Mouse (Mus musculus) heart, embryonic 16.5 days (tissue): ENCODE measurements around the gene Gm10647. TPM values are rescaled to one million over a fixed set of nuclear protein-coding genes. Genes with fewer than 3 reads are reported as not detected.
"Not testable (repeated sequence)": the region's sequence is repeated elsewhere in the genome, so short reads cannot be mapped to it uniquely, and the experiment has no call there.

Experiments
- ATAC-seq: fragments of 200-750 bp; cut with Nextera tagmentation; replicated peaks from 2 replicates; pipeline ENCODE4 v1.8.0; 2017; ENCODE audit warnings: moderate number of reproducible peaks; ENCODE audit not compliant: insufficient read depth, low FRiP score; ENCODE audit errors: extremely low read depth
- H3K27ac ChIP-seq: fragments of 300-500 bp; sonication (generic); 2 replicates; pipeline ENCODE4 v1.5.1; 2014; ENCODE audit warnings: mild to moderate bottlenecking, low read length, control low read depth, moderate library complexity
- H3K27me3 ChIP-seq: fragments of 300-500 bp; sonication (generic); 2 replicates; pipeline ENCODE4 v1.6.1; 2014; ENCODE audit warnings: low read length, mixed read lengths; ENCODE audit not compliant: control insufficient read depth, insufficient read depth
- H3K36me3 ChIP-seq: fragments of 300-500 bp; sonication (generic); 2 replicates; pipeline ENCODE4 v1.6.1; 2014; ENCODE audit not compliant: control insufficient read depth, insufficient read depth
- H3K4me1 ChIP-seq: fragments of 300-500 bp; sonication (generic); 2 replicates; pipeline ENCODE4 v1.6.1; 2014; ENCODE audit warnings: low read length, mixed read lengths; ENCODE audit not compliant: control insufficient read depth, insufficient read depth
- H3K4me2 ChIP-seq: fragments of 300-500 bp; sonication (generic); 2 replicates; pipeline ENCODE4 v1.6.1; 2014; ENCODE audit warnings: low read depth, mild to moderate bottlenecking, control low read depth, low read length
- H3K4me3 ChIP-seq: fragments of 300-500 bp; sonication (generic); 2 replicates; pipeline ENCODE4 v1.5.1; 2014; ENCODE audit warnings: mild to moderate bottlenecking, control low read depth, low read length
- H3K9ac ChIP-seq: fragments of 300-500 bp; sonication (generic); 2 replicates; pipeline ENCODE4 v1.6.1; 2014; ENCODE audit warnings: low read length, control low read depth
- H3K9me3 ChIP-seq: fragments of 300-500 bp; sonication (generic); replicated peaks from 2 replicates; pipeline ENCODE4 v1.6.1; 2016; ENCODE audit warnings: low read length; ENCODE audit not compliant: control insufficient read depth
- WGBS: fragments of 180-500 bp; shearing (Covaris S2); extraction: QIAGEN DNeasy Blood & Tissue Kit; methylation state at CpG from one replicate; pipeline ENCODE4 v1.1.7; 2014; 5-methylcytosine and 5-hydroxymethylcytosine counted together
- polyA plus RNA-seq: library from polyadenylated mRNA; unstranded; fragments of >200 nt; fragmentation: Nextera tagmentation; extraction: Ambion mirVana; gene quantifications from 2 replicates; pipeline ENCODE4 v1.2.1, GENCODE M21; 2015

Gene Gm10647
- 0.41 and 0.89 TPM in 2 replicates for polyA plus RNA-seq

DNA sequence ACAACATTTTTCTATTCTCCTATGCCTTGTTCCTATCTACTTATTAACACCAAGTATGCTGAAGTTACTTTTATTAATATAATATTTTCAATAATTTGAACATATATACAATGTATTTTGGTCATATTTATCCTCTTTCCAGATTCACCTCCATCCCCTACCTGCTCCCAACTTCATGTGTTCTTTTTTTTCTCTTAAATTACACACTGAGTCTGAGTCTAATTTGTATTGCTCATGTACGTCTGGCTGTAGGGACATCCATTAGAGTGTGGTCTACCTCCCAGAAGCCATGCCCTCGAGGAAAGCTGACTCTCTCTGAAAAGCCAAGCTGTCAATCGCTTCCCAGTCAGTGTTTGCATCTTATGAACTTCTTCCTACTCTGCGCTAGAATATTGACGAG lies at the start of gene Gm10647:
TSS of gene Gm10647 (plus strand) at position 301 of the 400 bp plus-strand sequence.
- H3K4me2 ChIP-seq: peak within 1 kb of the TSS; percentile 92
- peak within 1 kb of the TSS; percentile 96 for H3K27ac ChIP-seq
- H3K9ac ChIP-seq: peak within 1 kb of the TSS; percentile 86
- H3K27me3 ChIP-seq: no peaks in the 10 kb centered on the region
- no peaks in the 10 kb centered on the region for H3K9me3 ChIP-seq
- peak within 1 kb of the TSS; percentile 84 for H3K4me3 ChIP-seq
- H3K36me3 ChIP-seq: no peaks in the 10 kb centered on the region
- H3K4me1 ChIP-seq: peaks cover 4% of the 10 kb centered on the region
- WGBS: 79% methylated on average over 5 of the region's 5 CpGs
- no peak for ATAC-seq

DNA sequence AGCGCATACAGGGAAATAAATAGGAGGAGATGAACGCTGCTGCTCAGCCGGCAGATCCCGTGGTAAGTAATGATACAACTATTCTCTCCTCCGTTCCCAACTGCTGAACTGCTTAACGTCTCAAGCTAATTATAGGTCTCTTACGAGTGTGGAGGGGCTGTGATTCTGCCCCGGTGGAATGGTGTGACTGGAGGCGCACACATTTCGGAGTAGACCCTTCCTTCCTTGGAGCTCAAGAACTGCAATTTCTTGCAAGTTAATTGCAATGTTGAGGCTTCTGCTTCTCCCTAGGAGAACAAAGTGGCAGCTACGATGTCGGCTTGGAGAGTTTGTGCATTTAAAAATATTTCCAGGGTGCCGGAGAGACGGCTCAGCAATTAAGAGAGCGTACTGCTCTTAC lies 48.4 kb upstream of the Gm10647 start:
- 48% methylated on average over 15 of the region's 15 CpGs for WGBS

DNA sequence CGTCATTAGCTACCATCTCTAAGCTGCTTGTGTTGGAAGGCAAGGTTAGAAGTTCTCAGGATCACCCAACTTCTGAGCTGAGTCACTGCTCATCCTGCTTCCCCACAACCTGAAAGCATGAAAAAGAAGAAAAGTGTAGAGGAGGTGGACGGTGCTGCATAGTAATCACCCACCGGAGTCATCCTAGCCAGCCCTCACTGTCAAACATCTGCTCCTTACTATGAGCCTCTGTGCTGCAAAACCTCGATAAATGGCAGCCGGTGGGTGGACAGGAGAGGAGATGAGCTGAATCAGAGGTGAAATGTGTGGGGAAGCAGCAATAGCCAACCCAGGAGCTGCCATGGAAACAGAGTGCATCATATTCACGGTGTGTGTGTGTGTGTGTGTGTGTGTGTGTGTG lies 44.0 kb upstream of the Gm10647 start:
- 77% methylated on average over 6 of the region's 6 CpGs for WGBS
- H3K27ac ChIP-seq: no peak overlapping the region
- no peak overlapping the region for H3K4me3 ChIP-seq
- H3K4me2 ChIP-seq: no peak overlapping the region
- no peaks in the 10 kb centered on the region for H3K36me3 ChIP-seq
- 0 out of 2 replicates have a peak, but pooled peaks cover 3% of the 10 kb centered on the region for H3K4me1 ChIP-seq
- no peaks in the 10 kb centered on the region for H3K27me3 ChIP-seq
- no peak for ATAC-seq
- no peak overlapping the region for H3K9ac ChIP-seq
- H3K9me3 ChIP-seq: no peaks in the 10 kb centered on the region

More for the DNA sequence above, 48.4 kb upstream of the Gm10647 start:
- Histone ChIP-seq H3K9me3 (no peaks in the 10 kb centered on the region), H3K4me3 (peak overlapping the region; percentile 27; the same call in 1 of the 2 replicates), H3K4me1 (0 out of 2 replicates have a peak, but pooled peaks cover 4% of the 10 kb centered on the region), H3K4me2 (peak overlapping the region; percentile 62), H3K9ac (no peak overlapping the region; the same call in 1 of the 2 replicates), H3K36me3 (no peaks in the 10 kb centered on the region), H3K27me3 (no peaks in the 10 kb centered on the region), H3K27ac (no peak overlapping the region)
- ATAC-seq: no peak

DNA sequence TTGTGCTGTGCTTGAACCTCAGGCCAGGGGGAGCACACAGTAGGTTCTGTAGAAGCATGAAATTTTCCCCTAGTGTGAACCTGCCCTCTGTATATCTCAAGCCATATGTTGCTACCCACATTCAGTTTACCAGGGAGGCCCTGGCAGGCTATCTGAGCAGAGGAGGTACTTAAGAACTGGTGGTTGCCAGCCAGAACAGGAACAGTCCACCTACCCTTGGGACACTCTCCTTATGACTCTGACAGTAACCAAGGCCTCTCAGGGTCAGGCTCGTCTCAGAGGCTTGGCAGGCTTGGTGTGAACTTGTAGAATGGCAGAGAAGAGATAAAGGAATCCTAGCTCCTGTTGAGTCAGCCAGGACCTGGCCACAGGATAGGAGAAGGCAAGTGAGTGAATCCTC lies 35.8 kb upstream of the Gm10647 start:
- H3K27me3 ChIP-seq: no peaks in the 10 kb centered on the region
- no peak overlapping the region for H3K27ac ChIP-seq
- H3K9me3 ChIP-seq: no peaks in the 10 kb centered on the region
- H3K4me2 ChIP-seq: no peak overlapping the region
- 41% methylated on average over 1 of the region's 1 CpGs for WGBS
- no peak overlapping the region for H3K9ac ChIP-seq
- no peak overlapping the region for H3K4me3 ChIP-seq
- H3K4me1 ChIP-seq: no peaks in the 10 kb centered on the region
- no peaks in the 10 kb centered on the region for H3K36me3 ChIP-seq
- ATAC-seq: no peak

DNA sequence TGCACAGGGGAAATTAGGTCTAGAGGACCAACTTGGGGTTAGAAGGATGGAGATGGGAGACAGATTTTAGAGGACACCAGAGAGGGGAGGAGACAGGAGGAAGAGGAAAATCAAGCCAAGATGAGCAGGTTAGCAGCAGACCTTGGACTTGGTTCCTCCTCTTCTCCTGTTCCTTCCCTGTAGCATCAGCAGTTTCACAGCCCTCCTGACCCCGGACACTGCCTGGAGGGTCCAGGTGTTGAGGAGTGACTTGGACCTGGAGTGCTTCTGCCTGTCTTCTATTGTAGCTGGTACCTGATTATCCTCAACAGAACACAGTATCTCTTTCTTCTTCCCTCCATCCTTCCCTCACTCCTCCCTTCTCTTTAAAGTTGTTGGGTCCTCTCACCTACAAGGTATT lies 28.1 kb upstream of the Gm10647 start:
- no peaks in the 10 kb centered on the region for H3K36me3 ChIP-seq
- WGBS: 92% methylated on average over 1 of the region's 1 CpGs
- no peak overlapping the region for H3K27ac ChIP-seq
- H3K9ac ChIP-seq: no peak overlapping the region
- no peaks in the 10 kb centered on the region for H3K4me1 ChIP-seq
- no peak overlapping the region for H3K4me2 ChIP-seq
- no peak overlapping the region for H3K4me3 ChIP-seq
- H3K27me3 ChIP-seq: no peaks in the 10 kb centered on the region
- no peak for ATAC-seq
- no peaks in the 10 kb centered on the region for H3K9me3 ChIP-seq

- no peak for ATAC-seq
- Histone ChIP-seq H3K9ac (no peak overlapping the region), H3K27ac (no peak overlapping the region), H3K36me3 (no peaks in the 10 kb centered on the region), H3K4me2 (no peak overlapping the region), H3K9me3 (no peaks in the 10 kb centered on the region), H3K4me1 (no peaks in the 10 kb centered on the region), H3K4me3 (no peak overlapping the region), H3K27me3 (no peaks in the 10 kb centered on the region)
- WGBS: 45% methylated on average over 3 of the region's 3 CpGs
Measured at GRCm38 (mm10) chr9:66769275-66769674, 27.6 kb upstream of the Gm10647 start.

DNA sequence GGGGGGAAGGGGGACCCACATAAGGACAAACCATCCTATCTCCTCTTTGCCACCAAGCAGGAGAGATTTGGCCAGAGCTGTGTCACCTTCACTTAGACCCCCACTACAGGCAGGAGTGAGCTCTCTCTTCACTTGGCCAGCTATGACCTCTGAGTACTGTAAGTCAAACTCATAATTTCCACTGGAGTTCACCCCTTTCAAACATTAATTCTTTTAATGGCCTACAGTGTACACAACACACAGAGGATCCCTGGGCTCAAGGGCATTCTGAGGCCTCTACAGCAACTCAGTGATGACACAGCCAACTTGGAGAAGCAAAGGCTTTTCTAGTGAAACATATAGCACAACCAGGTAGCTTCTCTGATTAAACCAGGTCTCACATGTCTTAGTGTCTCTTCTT lies 26.1 kb upstream of the Gm10647 start:
- Histone ChIP-seq H3K27me3 (no peaks in the 10 kb centered on the region), H3K36me3 (no peaks in the 10 kb centered on the region), H3K4me3 (no peak overlapping the region), H3K9me3 (no peaks in the 10 kb centered on the region), H3K4me1 (no peaks in the 10 kb centered on the region), H3K27ac (no peak overlapping the region), H3K9ac (no peak overlapping the region), H3K4me2 (no peak overlapping the region)
- no peak for ATAC-seq

GRCm38 (mm10) chr9:66784552-66784951 lies 12.3 kb upstream of the Gm10647 start:
- H3K27ac ChIP-seq, H3K4me3 ChIP-seq, H3K36me3 ChIP-seq, H3K4me2 ChIP-seq, ATAC-seq, H3K27me3 ChIP-seq, H3K9ac ChIP-seq, H3K9me3 ChIP-seq, H3K4me1 ChIP-seq: not testable (repeated sequence)
- no CpG with 5 or more reads among the region's 3 CpGs for WGBS

GRCm38 (mm10) chr9:66787821-66788220 lies 9.0 kb upstream of the Gm10647 start:
- Histone ChIP-seq H3K4me2 (no peak overlapping the region), H3K4me3 (no peak overlapping the region), H3K9me3 (no peaks in the 10 kb centered on the region), H3K36me3 (peaks cover 3% of the 10 kb centered on the region; the same call in 1 of the 2 replicates), H3K9ac (no peak overlapping the region), H3K4me1 (no peaks in the 10 kb centered on the region), H3K27me3 (no peaks in the 10 kb centered on the region), H3K27ac (no peak overlapping the region)
- WGBS: 8% methylated on average over 2 of the region's 2 CpGs
- ATAC-seq: no peak
